Mouse (Mus musculus): Measurements from ENCODE around the gene Bcam. TPM values are rescaled to one million over a fixed set of nuclear protein-coding genes. Genes with fewer than 3 reads are reported as not detected.

Bcam gene
- total and polyA plus RNA-seq, 2 experiments from 2014 or later: 12.7 to 19.5 TPM

DNA sequence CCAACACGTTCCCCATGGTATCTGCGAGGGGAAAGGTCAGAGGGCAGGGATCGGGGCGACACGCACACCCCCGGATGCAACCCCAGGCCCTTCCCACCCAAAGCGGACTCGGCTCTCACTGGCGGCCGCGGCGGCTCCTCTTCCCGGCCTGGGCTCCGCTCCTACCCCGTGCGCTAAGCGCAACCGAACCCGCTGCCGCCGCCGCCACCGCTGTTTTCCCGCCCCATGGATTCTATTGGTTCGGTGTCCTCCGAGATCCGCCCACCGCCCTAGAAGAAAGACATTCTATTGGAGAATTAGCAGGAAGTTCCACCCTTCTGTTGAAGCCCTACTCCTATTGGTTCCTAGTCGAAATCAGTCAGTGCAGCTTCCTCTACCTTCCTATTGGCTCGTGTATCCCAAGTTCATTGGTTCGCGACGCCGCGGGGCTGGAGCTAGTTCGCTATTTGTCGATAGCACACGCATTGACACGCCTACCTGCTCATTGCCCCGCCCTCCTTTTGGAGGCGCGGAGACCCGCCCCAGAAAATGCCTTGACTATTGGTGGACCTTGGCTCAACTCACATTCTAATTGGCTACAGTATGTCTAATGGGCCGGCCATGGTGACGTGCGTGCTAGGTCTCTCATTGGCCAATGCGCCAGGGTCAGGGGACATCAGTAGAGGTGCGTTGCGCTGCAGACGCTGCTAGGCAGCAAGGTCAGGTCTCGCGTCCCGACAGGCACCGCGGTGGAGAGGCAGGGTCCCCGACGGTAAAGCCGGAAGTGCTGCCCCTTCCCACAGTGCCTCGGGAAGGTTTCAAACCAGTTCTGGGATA is 55.4 kb downstream of the Bcam start, which contains the start of gene Tomm40:
Gene Tomm40 (minus strand): TSS at position 200 of the 816 bp plus-strand sequence.
- ATAC-seq: peak; percentile 95
- H3K27ac ChIP-seq (ENCODE audit: low read depth, low read length): peak within 1 kb of the TSS; percentile 85
- H3K4me1 ChIP-seq (ENCODE audit: insufficient read depth): 0 out of 2 replicates have a peak, but pooled peaks cover 6% of the 10 kb centered on the region
- peak within 1 kb of the TSS; percentile 97 for H3K4me2 ChIP-seq (ENCODE audit: low read depth)
- H3K9ac ChIP-seq: peak within 1 kb of the TSS; percentile 94
- H3K9me3 ChIP-seq (ENCODE audit: low read length): no peaks in the 10 kb centered on the region
- peak within 1 kb of the TSS; percentile 94 for H3K4me3 ChIP-seq (ENCODE audit: low read depth, low read length)
- under 1% methylated on average over 57 of the region's 59 CpGs for WGBS
- no peak for TF ChIP-seq CTCF (IDR thresholded peaks at IDR 0.05; ENCODE audit: low read depth)
- H3K36me3 ChIP-seq (ENCODE audit: insufficient read depth): peaks cover 26% of the 10 kb centered on the region
- no peaks in the 10 kb centered on the region for H3K27me3 ChIP-seq (ENCODE audit: insufficient read depth, low read length)
- peak; percentile 100 for DNase-seq

DNA sequence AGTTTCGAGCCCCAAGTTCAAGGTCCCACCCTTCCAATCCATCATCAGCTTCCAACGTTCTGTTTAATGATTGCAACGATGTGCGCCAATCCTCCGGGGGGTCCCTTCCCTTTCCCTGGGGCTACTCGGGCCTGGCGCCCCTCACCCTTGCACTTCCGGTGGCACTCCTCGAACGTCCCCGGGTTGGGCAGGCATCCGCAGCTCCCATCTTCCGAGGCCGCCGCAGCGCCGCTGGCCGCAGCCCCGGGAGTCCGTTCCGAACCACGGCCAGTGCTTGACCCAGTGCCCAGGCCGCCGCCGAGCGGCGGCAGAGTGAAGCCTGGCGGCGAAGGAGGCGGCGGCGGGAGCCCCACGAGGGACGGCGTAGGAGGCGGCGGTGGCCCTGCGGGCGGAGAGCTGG is 56.0 kb downstream of the Bcam start:
- DNase-seq: no peak
- Histone ChIP-seq H3K27ac (ENCODE audit: low read depth, low read length) (peak overlapping the region; percentile 85), H3K4me2 (ENCODE audit: low read depth) (peak overlapping the region; percentile 97), H3K36me3 (ENCODE audit: insufficient read depth) (peaks cover 29% of the 10 kb centered on the region), H3K9me3 (ENCODE audit: low read length) (no peaks in the 10 kb centered on the region), H3K4me1 (ENCODE audit: insufficient read depth) (0 out of 2 replicates have a peak, but pooled peaks cover 6% of the 10 kb centered on the region), H3K4me3 (ENCODE audit: low read depth, low read length) (peak overlapping the region; percentile 94), H3K9ac (peak overlapping the region; percentile 94), H3K27me3 (ENCODE audit: insufficient read depth, low read length) (no peaks in the 10 kb centered on the region)
- TF ChIP-seq CTCF (IDR thresholded peaks at IDR 0.05; ENCODE audit: low read depth): no peak; the same call in 1 of the 2 replicates
- no peak for ATAC-seq
- under 1% methylated on average over 35 of the region's 39 CpGs for WGBS

DNA sequence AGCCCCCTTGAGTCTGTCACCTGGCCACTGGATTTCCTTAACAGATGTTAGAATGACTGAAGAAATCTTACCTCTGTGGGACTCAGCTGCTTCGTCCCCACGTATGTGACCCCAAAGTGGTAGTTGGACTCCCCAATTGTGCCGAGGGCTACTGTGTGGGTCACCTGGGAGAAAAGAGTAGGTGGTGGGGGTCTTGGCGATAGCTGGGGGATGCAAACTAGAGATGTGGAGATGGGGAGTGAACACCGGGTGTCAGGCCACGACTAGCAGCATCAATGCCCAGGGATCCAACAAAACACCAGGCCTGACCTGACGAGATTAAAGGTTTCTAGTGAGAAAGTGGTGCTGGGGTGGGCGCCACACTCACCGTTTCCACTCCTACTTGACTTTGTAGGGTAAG is 57.2 kb downstream of the Bcam start:
- Histone ChIP-seq H3K27ac (ENCODE audit: low read depth, low read length) (no peak overlapping the region), H3K36me3 (ENCODE audit: insufficient read depth) (peaks cover 40% of the 10 kb centered on the region), H3K9ac (no peak overlapping the region), H3K4me3 (ENCODE audit: low read depth, low read length) (no peak overlapping the region), H3K4me1 (ENCODE audit: insufficient read depth) (0 out of 2 replicates have a peak, but pooled peaks cover 6% of the 10 kb centered on the region), H3K9me3 (ENCODE audit: low read length) (no peaks in the 10 kb centered on the region), H3K27me3 (ENCODE audit: insufficient read depth, low read length) (no peaks in the 10 kb centered on the region), H3K4me2 (ENCODE audit: low read depth) (no peak overlapping the region)
- TF ChIP-seq CTCF (IDR thresholded peaks at IDR 0.05; ENCODE audit: low read depth): no peak
- ATAC-seq: no peak
- no peak for DNase-seq
- WGBS: 92% methylated on average over 9 of the region's 9 CpGs

DNA sequence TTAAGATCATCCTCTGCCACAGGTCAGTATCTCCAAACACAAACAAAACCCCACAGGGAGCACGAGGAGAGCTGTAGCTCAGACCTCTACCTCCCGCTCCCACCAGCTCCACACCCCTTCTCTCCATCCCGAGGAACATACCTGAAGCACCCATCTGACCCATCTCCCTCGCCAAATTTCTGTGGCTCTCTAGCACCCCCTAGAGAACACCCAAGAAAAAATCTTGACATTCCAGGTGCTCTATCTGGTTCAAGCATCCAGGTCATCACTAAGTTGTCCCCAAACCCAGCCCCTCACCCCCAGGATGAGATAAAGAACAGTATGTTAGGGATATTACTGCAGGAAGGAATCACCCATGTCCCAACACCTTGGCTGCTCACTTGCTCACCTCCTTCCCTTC is 57.6 kb downstream of the Bcam start:
- no peaks in the 10 kb centered on the region for H3K27me3 ChIP-seq (ENCODE audit: insufficient read depth, low read length)
- H3K4me1 ChIP-seq (ENCODE audit: insufficient read depth): 0 out of 2 replicates have a peak, but pooled peaks cover 6% of the 10 kb centered on the region
- peak; percentile 52 for TF ChIP-seq CTCF (IDR thresholded peaks at IDR 0.05; ENCODE audit: low read depth)
- no peaks in the 10 kb centered on the region for H3K9me3 ChIP-seq (ENCODE audit: low read length)
- DNase-seq: no peak
- ATAC-seq: no peak
- no peak overlapping the region for H3K4me3 ChIP-seq (ENCODE audit: low read depth, low read length)
- no peak overlapping the region for H3K9ac ChIP-seq
- H3K4me2 ChIP-seq (ENCODE audit: low read depth): no peak overlapping the region
- peaks cover 41% of the 10 kb centered on the region for H3K36me3 ChIP-seq (ENCODE audit: insufficient read depth)
- 50% methylated on average over 4 of the region's 4 CpGs for WGBS
- no peak overlapping the region for H3K27ac ChIP-seq (ENCODE audit: low read depth, low read length)

DNA sequence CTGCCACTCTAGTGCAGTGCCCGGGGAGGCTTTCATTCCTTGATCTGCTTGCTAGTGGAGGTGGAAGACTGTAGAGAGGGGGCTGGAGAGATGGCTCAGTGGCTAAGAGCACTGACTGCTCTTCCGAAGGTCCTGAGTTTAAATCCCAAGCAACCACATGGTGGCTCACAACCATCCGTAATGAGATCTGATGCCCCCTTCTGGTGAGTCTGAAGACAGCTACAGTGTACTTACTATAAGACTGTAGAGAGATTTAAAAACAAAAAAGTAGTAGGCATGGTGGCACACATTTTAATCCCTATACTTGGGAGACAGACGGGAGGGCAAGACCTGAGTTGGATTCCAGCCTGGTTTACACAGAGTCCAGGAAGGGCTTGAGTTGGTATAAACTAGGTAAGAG is 58.4 kb downstream of the Bcam start:
- ATAC-seq (no peak), DNase-seq (no peak)
- Histone ChIP-seq H3K27ac (ENCODE audit: low read depth, low read length) (no peak overlapping the region), H3K4me3 (ENCODE audit: low read depth, low read length) (no peak overlapping the region), H3K4me1 (ENCODE audit: insufficient read depth) (0 out of 2 replicates have a peak, but pooled peaks cover 6% of the 10 kb centered on the region), H3K9me3 (ENCODE audit: low read length) (no peaks in the 10 kb centered on the region), H3K9ac (no peak overlapping the region), H3K36me3 (ENCODE audit: insufficient read depth) (peaks cover 41% of the 10 kb centered on the region), H3K27me3 (ENCODE audit: insufficient read depth, low read length) (no peaks in the 10 kb centered on the region), H3K4me2 (ENCODE audit: low read depth) (no peak overlapping the region)
- 59% methylated on average over 4 of the region's 4 CpGs for WGBS
- TF ChIP-seq CTCF (IDR thresholded peaks at IDR 0.05; ENCODE audit: low read depth): peak; percentile 64

DNA sequence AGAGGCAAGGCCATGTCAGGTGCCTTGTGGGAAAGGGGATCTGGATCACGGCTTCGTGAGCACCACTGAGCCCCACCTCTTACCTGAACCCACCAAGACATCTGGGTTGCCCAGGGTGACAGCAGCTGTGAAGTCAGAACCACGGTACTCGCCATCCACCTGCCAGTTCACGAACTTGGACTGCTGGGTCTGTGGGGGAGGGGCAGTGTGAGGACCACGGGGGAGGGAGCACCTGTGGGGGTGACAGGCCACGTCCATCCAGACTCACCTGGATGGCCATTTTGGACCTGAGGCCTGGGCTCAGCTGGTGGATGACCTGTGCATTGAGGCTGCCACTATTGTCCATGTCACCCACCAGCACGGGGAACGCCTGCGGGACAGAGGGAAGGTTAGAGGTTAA is 60.2 kb downstream of the Bcam start:
- ATAC-seq (no peak), DNase-seq (no peak)
- Histone ChIP-seq H3K9me3 (ENCODE audit: low read length) (no peaks in the 10 kb centered on the region), H3K36me3 (ENCODE audit: insufficient read depth) (peaks cover 41% of the 10 kb centered on the region), H3K9ac (no peak overlapping the region), H3K27ac (ENCODE audit: low read depth, low read length) (no peak overlapping the region), H3K4me1 (ENCODE audit: insufficient read depth) (no peaks in the 10 kb centered on the region), H3K4me2 (ENCODE audit: low read depth) (no peak overlapping the region), H3K4me3 (ENCODE audit: low read depth, low read length) (no peak overlapping the region), H3K27me3 (ENCODE audit: insufficient read depth, low read length) (no peaks in the 10 kb centered on the region)
- WGBS: 93% methylated on average over 10 of the region's 10 CpGs
- no peak for TF ChIP-seq CTCF (IDR thresholded peaks at IDR 0.05; ENCODE audit: low read depth)

Other genes with a start within 250 kb of the Bcam start
- 86.4 and 87.8 TPM in 2 replicates for gene Ppp1r37, start 207.9 kb downstream of the Bcam start, total RNA-seq (2014; rRNA removed)
- 23.4 and 27.2 TPM in 2 replicates for gene Ppp1r37, start 207.9 kb downstream of the Bcam start, polyA plus RNA-seq (2015; fragmentation: Nextera tagmentation; extraction: Ambion mirVana)
- gene Zfp296, start 193.7 kb downstream of the Bcam start, total RNA-seq (2014; rRNA removed): 0.31 and 1.2 TPM in 2 replicates
- gene Zfp296, start 193.7 kb downstream of the Bcam start, polyA plus RNA-seq (2015; fragmentation: Nextera tagmentation; extraction: Ambion mirVana): 0.09 and 0.16 TPM in 2 replicates
- 38.2 and 56.4 TPM in 2 replicates for gene Gemin7, start 193.4 kb downstream of the Bcam start, total RNA-seq (2014; rRNA removed)
- 145 and 148 TPM in 2 replicates for gene Gemin7, start 193.4 kb downstream of the Bcam start, polyA plus RNA-seq (2015; fragmentation: Nextera tagmentation; extraction: Ambion mirVana)
- 56.0 and 89.0 TPM in 2 replicates for gene Clasrp, start 166.5 kb downstream of the Bcam start, total RNA-seq (2014; rRNA removed)
- 50.1 and 56.8 TPM in 2 replicates for gene Clasrp, start 166.5 kb downstream of the Bcam start, polyA plus RNA-seq (2015; fragmentation: Nextera tagmentation; extraction: Ambion mirVana)
- 6.5 and 6.9 TPM in 2 replicates for gene Relb, start 141.6 kb downstream of the Bcam start, total RNA-seq (2014; rRNA removed)
- gene Relb, start 141.6 kb downstream of the Bcam start, polyA plus RNA-seq (2015; fragmentation: Nextera tagmentation; extraction: Ambion mirVana): 4.5 and 5.4 TPM in 2 replicates
- 93.2 and 109 TPM in 2 replicates for gene Clptm1, start 106.0 kb downstream of the Bcam start, total RNA-seq (2014; rRNA removed)
- 111 and 136 TPM in 2 replicates for gene Clptm1, start 106.0 kb downstream of the Bcam start, polyA plus RNA-seq (2015; fragmentation: Nextera tagmentation; extraction: Ambion mirVana)
- gene Apoc2, start 93.1 kb downstream of the Bcam start, total RNA-seq (2014; rRNA removed): 0.86 TPM in 1 of 2 replicates, not detected in the other
- gene Apoc2, start 93.1 kb downstream of the Bcam start, polyA plus RNA-seq (2015; fragmentation: Nextera tagmentation; extraction: Ambion mirVana): 0.50 TPM in 1 of 2 replicates, not detected in the other
- gene Gm44805, start 89.6 kb downstream of the Bcam start, total RNA-seq (2014; rRNA removed): not detected in 2 replicates
- gene Gm44805, start 89.6 kb downstream of the Bcam start, polyA plus RNA-seq (2015; fragmentation: Nextera tagmentation; extraction: Ambion mirVana): not detected in 2 replicates
- not detected in 2 replicates for gene Apoc4, start 89.5 kb downstream of the Bcam start, total RNA-seq (2014; rRNA removed)
- gene Apoc4, start 89.5 kb downstream of the Bcam start, polyA plus RNA-seq (2015; fragmentation: Nextera tagmentation; extraction: Ambion mirVana): not detected in 2 replicates
- 2.1 and 5.3 TPM in 2 replicates for gene Apoc1, start 78.4 kb downstream of the Bcam start, total RNA-seq (2014; rRNA removed)
- 3.0 and 5.5 TPM in 2 replicates for gene Apoc1, start 78.4 kb downstream of the Bcam start, polyA plus RNA-seq (2015; fragmentation: Nextera tagmentation; extraction: Ambion mirVana)
- 1,116 and 1,436 TPM in 2 replicates for gene Apoe, start 71.8 kb downstream of the Bcam start, total RNA-seq (2014; rRNA removed)
- 1,283 and 1,495 TPM in 2 replicates for gene Apoe, start 71.8 kb downstream of the Bcam start, polyA plus RNA-seq (2015; fragmentation: Nextera tagmentation; extraction: Ambion mirVana)
- 98.9 and 113 TPM in 2 replicates for gene Tomm40, start 55.6 kb downstream of the Bcam start, total RNA-seq (2014; rRNA removed)
- gene Tomm40, start 55.6 kb downstream of the Bcam start, polyA plus RNA-seq (2015; fragmentation: Nextera tagmentation; extraction: Ambion mirVana): 146 and 147 TPM in 2 replicates
- gene Nectin2, start 20.5 kb downstream of the Bcam start, total RNA-seq (2014; rRNA removed): 44.2 and 44.7 TPM in 2 replicates
- 47.2 and 48.7 TPM in 2 replicates for gene Nectin2, start 20.5 kb downstream of the Bcam start, polyA plus RNA-seq (2015; fragmentation: Nextera tagmentation; extraction: Ambion mirVana)
- gene Cblc, start 25.8 kb upstream of the Bcam start, total RNA-seq (2014; rRNA removed): 0.38 and 1.1 TPM in 2 replicates
- 0.67 and 0.84 TPM in 2 replicates for gene Cblc, start 25.8 kb upstream of the Bcam start, polyA plus RNA-seq (2015; fragmentation: Nextera tagmentation; extraction: Ambion mirVana)
- 0.43 and 0.77 TPM in 2 replicates for gene Bcl3, start 51.8 kb upstream of the Bcam start, total RNA-seq (2014; rRNA removed)
- 0.28 and 0.86 TPM in 2 replicates for gene Bcl3, start 51.8 kb upstream of the Bcam start, polyA plus RNA-seq (2015; fragmentation: Nextera tagmentation; extraction: Ambion mirVana)
- gene Gm19345, start 81.0 kb upstream of the Bcam start, total RNA-seq (2014; rRNA removed): 32.4 and 33.3 TPM in 2 replicates
- 14.6 and 16.4 TPM in 2 replicates for gene Gm19345, start 81.0 kb upstream of the Bcam start, polyA plus RNA-seq (2015; fragmentation: Nextera tagmentation; extraction: Ambion mirVana)
- not detected in 2 replicates for gene Ceacam16, start 90.3 kb upstream of the Bcam start, total RNA-seq (2014; rRNA removed)
- 0.53 and 0.84 TPM in 2 replicates for gene Ceacam16, start 90.3 kb upstream of the Bcam start, polyA plus RNA-seq (2015; fragmentation: Nextera tagmentation; extraction: Ambion mirVana)
- not detected in 2 replicates for gene Ceacam19, start 116.9 kb upstream of the Bcam start, total RNA-seq (2014; rRNA removed)
- not detected in 2 replicates for gene Ceacam19, start 116.9 kb upstream of the Bcam start, polyA plus RNA-seq (2015; fragmentation: Nextera tagmentation; extraction: Ambion mirVana)
- gene Pvr, start 150.1 kb upstream of the Bcam start, total RNA-seq (2014; rRNA removed): 12.0 and 12.8 TPM in 2 replicates
- gene Pvr, start 150.1 kb upstream of the Bcam start, polyA plus RNA-seq (2015; fragmentation: Nextera tagmentation; extraction: Ambion mirVana): 4.2 and 6.1 TPM in 2 replicates
- gene Igsf23, start 179.7 kb upstream of the Bcam start, total RNA-seq (2014; rRNA removed): not detected in 2 replicates
- not detected in 2 replicates for gene Igsf23, start 179.7 kb upstream of the Bcam start, polyA plus RNA-seq (2015; fragmentation: Nextera tagmentation; extraction: Ambion mirVana)
- not detected in 2 replicates for gene Ceacam20, start 194.4 kb upstream of the Bcam start, total RNA-seq (2014; rRNA removed)
- gene Ceacam20, start 194.4 kb upstream of the Bcam start, polyA plus RNA-seq (2015; fragmentation: Nextera tagmentation; extraction: Ambion mirVana): not detected in 2 replicates
- not detected in 2 replicates for gene Nlrp9b, start 220.4 kb upstream of the Bcam start, total RNA-seq (2014; rRNA removed)
- gene Nlrp9b, start 220.4 kb upstream of the Bcam start, polyA plus RNA-seq (2015; fragmentation: Nextera tagmentation; extraction: Ambion mirVana): not detected in 2 replicates